Mouse (Mus musculus): ENCODE data around the gene Pfkfb4.

Pfkfb4 gene

GRCm38 (mm10) chr9:108992620-108993361, 1.2 kb downstream of the Pfkfb4 start:
- in situ Hi-C loops (cut with MboI; ENCODE audit: low sequenced_read_pairs), result no loop called here

- in situ Hi-C loops (cut with MboI; ENCODE audit: low sequenced_read_pairs), result no loop called here
Observed at GRCm38 (mm10) chr9:108996411-108996810, 4.8 kb downstream of the Pfkfb4 start.

DNA sequence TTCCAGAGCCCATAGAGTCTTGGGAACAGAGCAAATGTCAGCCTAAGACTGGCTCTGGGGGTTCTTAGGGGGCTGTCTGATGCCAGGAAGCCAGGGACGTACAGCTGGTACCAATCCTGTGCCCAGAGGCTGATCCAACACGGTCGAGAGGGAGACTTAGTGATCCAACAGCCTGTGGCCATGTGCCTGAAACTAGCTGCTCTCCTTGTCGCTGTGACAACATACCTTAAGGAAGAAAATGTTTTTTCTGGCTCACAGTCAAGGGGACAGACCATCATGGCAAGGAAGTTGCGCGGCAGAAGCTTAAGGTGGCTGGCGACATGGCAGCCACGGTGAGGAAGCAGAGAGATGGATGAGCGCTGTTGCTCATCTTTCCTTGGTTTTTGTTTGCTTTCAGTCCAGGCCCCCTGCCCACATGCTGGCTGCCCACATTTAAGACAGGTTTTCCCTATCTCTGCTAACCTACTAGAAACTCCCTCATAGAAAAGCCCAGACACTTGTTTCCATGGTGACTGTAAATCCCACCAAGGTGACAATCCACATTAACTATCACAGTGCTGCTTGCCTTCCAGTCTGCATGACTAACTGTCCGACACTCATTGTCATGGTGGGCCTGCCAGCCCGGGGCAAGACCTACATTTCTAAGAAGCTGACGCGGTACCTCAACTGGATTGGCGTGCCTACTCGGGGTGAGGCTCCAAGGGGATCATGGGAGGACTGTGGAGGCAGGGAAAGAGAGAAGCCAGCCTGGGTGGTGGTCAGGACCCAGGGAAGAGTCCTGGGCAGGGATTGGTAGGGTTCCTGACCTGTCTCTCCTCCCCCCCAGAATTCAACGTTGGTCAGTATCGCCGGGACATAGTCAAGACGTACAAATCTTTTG, 6.9 kb downstream of the Pfkfb4 start:
- in situ Hi-C loops (cut with MboI; ENCODE audit: low sequenced_read_pairs), result no loop called here

GRCm38 (mm10) chr9:108999167-108999526, 7.6 kb downstream of the Pfkfb4 start:
- in situ Hi-C loops (cut with MboI; ENCODE audit: low sequenced_read_pairs), result no loop called here

DNA sequence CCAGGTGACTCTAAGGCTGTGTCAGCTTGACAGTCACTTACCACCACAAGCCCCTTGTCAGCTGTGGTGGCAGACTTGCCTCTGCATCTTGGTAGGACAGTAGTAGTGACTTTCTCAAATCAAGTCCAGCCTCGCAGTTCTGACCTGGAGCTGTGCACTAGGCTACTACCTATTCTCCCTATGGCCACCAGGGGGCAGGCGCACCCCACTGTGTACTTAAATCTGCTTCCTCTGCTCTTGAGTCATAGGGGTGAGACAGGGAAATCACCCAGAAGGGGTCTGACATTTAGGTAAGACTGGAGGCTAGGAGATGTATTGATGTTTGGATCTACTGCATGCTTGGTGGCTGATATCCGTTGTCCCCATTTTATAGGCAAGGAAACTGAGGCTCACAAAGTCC, 9.1 kb downstream of the Pfkfb4 start:
- in situ Hi-C loops (cut with MboI; ENCODE audit: low sequenced_read_pairs), result no loop called here

GRCm38 (mm10) chr9:109003201-109003600, 11.6 kb downstream of the Pfkfb4 start:
- in situ Hi-C loops (cut with MboI; ENCODE audit: low sequenced_read_pairs), result no loop called here

DNA sequence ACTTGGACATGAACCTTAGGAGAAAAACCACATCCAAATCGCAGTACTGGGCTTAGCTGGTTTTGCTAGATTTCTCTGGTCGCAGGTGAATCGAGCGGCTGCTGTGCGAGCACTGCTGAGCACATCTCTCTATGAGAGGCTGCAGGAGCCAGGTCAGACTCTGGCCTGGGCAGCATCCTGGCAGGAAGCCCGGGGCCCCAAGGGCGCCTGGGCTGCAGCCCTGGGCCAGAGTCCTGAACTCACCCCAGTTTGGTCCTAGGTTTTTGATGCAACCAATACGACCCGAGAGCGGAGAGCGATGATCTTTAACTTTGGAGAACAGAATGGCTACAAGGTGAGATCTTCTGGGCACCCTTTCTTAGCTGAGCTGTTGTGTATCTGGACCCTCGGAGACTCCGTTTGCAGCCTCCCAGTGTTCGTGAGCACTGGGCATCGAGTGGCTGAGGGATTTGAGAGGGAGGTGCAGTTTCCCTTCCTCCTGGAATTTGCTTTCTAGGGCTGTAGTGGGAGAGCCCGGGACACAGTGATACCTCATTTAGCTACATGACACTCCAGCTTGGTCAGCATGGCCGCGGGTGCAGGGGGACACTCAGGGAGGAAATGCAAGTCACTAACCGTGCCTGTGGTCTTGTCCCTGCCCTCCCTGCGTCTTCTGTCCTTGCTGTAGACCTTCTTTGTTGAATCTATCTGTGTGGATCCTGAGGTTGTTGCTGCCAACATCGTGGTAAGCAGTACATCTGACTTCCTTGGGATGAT, 15.6 kb downstream of the Pfkfb4 start:
- in situ Hi-C loops (cut with MboI; ENCODE audit: low sequenced_read_pairs), result no loop called here

DNA sequence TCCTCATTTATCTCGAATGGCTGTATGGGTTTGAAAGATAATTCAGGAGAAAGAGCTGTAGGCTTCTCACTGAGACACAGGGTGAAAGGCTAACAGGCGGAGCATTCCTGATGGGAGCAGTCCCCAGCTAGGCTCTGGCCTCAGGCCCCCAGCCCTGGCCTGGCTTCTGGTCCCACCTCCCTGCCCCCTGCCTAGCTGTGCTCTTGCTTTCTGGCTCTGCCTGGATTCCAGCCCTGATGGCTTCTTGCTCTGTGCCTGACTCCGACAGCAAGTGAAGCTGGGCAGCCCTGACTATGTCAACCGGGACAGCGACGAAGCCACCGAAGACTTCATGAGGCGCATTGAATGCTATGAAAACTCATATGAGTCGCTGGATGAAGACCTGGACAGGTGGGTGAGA, 16.5 kb downstream of the Pfkfb4 start:
- in situ Hi-C loops (cut with MboI; ENCODE audit: low sequenced_read_pairs), result no loop called here

GRCm38 (mm10) chr9:109008994-109009635, 17.5 kb downstream of the Pfkfb4 start:
- in situ Hi-C loops (cut with MboI; ENCODE audit: low sequenced_read_pairs), result no loop called here

- in situ Hi-C loops (cut with MboI; ENCODE audit: low sequenced_read_pairs), result loop anchor here (5.0 kb wide), 1 partner anchor 113 kb away; no protein-coding TSS in a partner anchor
Observed at GRCm38 (mm10) chr9:109009636-109010315, 18.2 kb downstream of the Pfkfb4 start.

- in situ Hi-C loops (cut with MboI; ENCODE audit: low sequenced_read_pairs), result loop anchor here (5.0 kb wide), 1 partner anchor 112 kb away; no protein-coding TSS in a partner anchor
Observed at GRCm38 (mm10) chr9:109010316-109010690, 18.7 kb downstream of the Pfkfb4 start.

DNA sequence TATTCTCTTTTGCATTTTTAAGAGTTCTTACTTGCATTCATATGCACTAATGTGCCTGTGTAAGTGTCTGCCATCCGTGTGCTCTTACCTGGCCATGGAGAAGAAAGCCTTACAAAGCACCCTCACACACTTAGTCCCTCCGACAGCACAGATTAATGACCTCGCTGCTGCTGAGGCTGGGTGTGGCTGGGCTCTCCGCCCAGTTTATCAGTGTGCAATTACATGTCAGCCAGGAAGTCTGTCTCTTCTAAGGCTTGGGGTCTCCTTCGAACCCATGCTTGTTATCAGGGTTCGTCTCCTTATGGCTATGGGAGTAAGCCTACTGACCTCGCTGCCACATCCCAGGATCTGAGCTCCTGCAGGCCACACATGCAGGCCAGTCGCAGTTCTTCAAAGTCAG, 23.8 kb downstream of the Pfkfb4 start:
- in situ Hi-C loops (cut with MboI; ENCODE audit: low sequenced_read_pairs), result no loop called here

GRCm38 (mm10) chr9:109016973-109017604, 25.5 kb downstream of the Pfkfb4 start:
- in situ Hi-C loops (cut with MboI; ENCODE audit: low sequenced_read_pairs), result no loop called here

- in situ Hi-C loops (cut with MboI; ENCODE audit: low sequenced_read_pairs), result no loop called here
Observed at GRCm38 (mm10) chr9:109021428-109021827, 29.9 kb downstream of the Pfkfb4 start.

DNA sequence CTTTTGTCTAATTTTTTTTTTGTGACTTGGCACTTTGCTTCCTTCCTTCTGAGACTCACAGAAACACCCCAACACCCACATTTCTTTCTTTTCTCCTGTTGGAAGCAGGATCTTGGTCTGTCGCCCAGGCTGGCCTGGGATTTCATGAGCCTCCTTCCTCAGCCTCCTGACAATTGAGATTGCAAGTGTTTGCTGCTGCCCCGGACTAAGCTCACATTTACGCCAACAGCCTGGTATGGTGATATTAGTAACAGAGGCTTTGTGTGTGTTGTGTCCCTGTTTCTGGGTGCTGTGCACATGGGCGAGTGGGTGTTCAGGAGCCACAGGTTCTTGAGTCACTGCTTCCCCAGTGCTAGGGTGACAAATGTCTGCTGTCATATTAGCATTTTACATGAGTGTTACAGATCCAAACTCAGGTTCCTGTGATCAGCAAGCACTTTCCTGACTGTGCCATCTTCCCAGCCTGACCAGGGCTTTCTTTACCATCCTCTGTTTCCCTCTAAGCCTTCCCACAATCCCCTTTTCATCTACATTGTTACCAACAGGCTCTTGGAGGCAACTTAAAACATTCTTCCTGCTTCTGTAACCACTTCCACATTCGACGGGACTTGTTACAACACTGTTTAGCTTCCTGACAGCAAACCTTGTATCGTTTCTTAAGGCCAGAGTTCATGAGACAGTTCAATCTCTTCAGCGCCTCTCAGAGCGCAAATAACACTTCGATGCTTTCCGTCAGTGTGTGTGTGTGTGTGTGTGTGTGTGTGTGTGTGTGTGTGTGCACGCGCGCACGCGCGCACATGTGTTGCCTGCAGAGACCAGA, 31.5 kb downstream of the Pfkfb4 start:
- in situ Hi-C loops (cut with MboI; ENCODE audit: low sequenced_read_pairs), result no loop called here

GRCm38 (mm10) chr9:109027521-109027920, 35.9 kb downstream of the Pfkfb4 start:
- in situ Hi-C loops (cut with MboI; ENCODE audit: low sequenced_read_pairs), result no loop called here

- in situ Hi-C loops (cut with MboI; ENCODE audit: low sequenced_read_pairs), result no loop called here
Observed at GRCm38 (mm10) chr9:109028421-109028820, 36.8 kb downstream of the Pfkfb4 start.

GRCm38 (mm10) chr9:109028919-109029318, 37.3 kb downstream of the Pfkfb4 start:
- in situ Hi-C loops (cut with MboI; ENCODE audit: low sequenced_read_pairs), result no loop called here

- in situ Hi-C loops (cut with MboI; ENCODE audit: low sequenced_read_pairs), result no loop called here
Observed at GRCm38 (mm10) chr9:109030312-109030711, 38.7 kb downstream of the Pfkfb4 start.
